Mouse (Mus musculus): ENCODE data around the gene Hnf1b.

Hnf1b gene

DNA sequence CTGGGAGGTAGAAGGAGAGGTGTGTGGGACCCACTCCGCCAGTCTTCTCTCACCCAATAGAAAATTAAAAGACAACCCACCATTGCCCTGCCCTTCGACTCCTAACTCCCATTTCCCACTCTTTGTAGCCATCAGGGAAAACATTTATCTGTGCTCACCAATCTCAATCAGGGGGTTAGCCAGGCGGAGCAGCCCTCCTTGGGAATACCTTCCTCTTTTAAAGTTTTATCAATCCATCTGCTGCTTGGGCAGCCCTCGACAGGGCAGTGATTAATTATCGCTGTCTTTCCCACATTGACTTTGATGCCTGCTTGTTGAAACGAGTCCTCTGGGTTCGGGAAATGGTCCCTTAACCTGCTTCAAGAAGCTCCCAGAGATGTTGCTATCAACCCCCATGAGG lies 47.7 kb downstream of the Hnf1b start:
- DNase-seq: no peak

DNA sequence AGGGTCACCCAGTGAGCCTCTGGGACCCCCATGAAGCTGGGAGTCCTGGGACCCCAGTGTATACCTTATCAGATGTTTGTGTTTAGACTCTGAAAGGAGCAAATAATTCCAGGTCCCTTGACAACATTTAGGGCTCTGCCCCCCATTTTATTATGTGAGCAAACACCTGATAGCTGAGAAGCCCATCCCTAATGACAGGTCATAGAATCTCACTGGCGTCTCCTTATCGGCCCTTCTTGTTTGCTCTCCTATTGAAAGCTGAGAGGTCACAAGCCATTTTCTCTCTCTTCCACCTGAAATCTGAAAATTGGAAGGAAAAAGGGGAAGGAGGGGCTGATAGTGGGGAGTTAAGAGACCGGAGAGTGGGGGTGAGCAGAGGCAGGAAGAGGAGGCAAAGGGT lies 52.9 kb downstream of the Hnf1b start:
- DNase-seq: no peak

DNA sequence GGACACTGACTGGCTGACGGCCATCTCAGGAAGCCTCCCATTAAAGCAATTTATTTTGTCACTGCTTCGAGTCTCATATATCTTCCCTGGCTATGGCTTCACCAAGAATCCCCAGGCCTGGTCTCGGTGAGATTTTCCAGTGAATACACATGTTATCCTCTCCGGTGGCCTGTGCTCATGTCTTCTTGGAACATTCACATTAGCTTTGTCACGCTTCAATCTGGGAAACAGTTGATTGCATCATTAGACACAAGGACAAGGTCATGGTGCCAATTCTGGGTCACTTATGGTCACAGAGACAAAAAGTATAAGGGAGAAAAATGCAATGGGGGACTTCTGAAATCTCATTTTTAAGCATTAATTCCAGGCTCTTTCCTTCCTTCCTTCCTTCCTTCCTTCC lies 55.9 kb downstream of the Hnf1b start:
- no peak for DNase-seq

DNA sequence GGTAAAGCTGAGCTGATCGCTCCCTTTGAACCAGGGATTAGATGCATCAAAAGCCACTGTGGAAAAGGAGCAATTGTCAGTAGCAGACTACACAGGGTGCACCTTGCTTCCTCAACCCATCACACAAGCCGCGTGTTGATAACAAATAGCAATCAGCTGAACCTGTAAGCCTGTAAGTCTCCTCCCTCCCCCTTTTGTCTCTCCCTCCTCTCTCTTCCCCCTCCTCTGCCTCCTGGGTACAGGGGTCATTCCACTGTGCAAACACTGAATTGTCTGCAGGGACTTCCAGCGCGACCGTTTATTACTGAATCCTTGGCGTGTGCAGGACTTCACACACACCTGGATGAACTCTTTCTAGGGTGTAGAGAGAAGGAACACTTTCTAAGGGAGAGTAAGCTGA lies 58.5 kb downstream of the Hnf1b start:
- no peak for DNase-seq

DNA sequence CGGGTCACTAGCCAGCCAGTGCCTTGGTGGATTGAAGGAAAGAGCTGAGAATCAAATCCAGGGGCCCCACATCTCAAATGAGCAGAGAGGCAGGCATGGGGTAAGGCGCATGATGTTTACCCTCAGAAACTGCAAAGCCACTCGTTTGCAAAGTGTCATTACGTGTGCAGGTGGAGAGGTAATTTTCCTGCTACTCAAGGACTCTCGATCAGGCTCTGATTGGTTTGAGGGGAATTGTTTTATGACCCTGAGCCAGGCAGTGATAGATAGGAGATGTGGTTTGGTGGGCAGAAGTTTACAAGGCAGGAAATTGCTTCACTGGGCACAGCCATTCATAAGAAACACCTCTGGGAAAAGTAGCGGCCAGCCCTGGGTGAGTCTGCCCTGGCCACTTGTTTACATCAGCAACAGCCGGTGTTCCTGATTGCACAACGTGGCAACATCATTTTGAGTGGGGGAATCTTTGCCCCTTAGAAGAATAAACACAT lies 64.0 kb downstream of the Hnf1b start:
- DNase-seq: no peak

DNA sequence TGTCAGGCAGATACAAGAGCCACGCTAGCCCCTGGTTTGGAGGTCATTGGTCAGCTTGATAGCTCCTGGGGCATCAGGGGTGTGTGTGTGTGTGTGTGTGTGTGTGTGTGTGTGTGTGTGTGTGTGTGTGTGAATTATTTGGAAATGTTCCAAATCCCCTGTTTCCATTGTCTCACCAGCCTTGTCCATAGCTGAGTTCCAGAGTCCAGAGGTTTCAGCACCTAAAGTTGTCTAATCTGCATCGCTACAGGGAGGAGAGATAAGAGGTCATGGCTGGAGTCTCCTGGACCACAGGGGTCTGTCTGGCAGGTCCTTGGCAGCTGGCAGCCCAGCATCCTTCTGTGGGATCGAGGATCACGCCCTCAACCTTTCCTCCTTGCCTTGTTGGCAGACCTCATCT lies 64.6 kb downstream of the Hnf1b start:
- DNase-seq: no peak

DNA sequence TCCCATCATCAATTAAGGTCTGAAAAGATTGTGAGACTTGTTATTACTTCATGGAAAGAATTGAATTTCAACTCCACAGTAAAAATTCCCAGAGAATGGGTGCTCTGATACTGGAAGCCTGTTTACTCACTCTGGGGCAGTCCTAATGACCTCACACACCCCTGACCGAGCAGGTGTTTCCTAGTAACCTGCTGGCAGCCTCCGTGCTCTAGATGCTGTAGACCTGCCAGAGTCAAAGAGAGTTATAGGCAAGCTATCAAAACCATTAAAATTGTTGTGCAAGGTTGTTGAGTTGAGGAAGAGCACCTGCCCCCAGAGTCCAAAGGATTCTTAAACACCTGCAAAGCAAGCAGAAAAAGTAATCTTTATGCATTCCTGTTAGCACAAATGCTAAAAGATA lies 72.7 kb downstream of the Hnf1b start:
- no peak for DNase-seq

DNA sequence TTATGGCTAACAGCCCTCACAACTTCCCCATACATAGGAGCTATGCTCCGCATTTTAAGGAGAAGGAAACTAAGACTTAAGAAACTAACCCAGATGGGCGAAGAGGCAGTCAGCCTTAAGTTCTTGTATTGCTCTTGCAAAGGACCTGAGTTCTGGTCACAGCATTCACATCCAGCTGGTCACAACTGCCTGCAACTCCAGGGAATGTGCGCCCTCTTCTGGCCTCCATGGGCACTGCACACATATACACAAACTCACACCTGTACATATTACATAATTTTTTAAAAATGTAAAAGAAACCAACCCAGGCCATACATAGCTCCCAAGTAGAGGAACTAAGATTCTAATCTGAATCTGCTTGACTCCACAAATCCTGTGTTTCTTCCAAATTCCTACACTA lies 77.2 kb downstream of the Hnf1b start:
- DNase-seq: peak; percentile 17

DNA sequence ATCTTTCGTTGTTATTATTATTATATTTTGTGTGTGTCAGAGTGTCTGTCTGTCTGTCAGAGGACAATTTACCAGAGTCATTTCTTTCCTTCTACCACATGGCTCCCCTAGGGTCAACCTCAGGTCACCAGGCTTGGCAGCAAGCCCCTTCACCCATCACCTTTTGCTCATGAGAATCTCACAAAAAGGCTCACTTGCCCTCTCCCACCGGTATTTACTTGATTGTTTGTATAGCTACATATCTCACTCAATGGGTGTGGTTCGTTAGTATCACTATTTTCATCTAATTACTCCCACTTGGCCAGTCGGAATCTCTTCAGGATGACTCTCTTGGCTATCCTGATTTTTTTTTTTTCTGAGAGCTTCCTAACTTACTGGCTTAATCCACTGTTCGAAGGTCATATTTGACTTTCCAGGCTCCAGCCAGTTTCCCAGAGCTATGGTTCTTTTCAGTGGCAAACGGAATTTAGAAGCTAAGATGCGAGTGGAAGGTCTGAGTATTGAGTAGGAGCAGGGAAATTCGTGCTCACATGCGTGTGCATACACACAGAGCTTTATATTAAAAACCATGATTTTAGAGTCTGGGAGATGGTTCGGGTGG lies 82.7 kb downstream of the Hnf1b start:
- no peak for DNase-seq

DNA sequence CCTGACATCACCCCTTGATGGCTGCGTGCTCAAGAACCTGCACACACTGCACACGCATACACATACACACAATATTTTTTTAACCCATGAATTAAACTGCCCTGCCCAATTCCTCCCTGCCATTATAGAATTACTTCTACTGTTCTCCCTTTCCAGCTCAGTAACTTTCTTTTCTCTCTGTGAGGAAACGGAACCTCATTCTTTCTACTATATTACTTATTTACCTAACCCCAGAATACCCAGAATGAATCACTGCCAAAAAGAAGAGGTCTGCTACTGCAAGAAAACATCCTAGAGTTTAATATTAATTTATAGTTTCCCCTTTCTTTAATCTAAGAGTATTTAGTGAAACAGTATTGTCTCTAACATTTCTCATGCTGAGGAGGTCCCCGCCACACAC lies 83.5 kb downstream of the Hnf1b start:
- no peak for DNase-seq

DNA sequence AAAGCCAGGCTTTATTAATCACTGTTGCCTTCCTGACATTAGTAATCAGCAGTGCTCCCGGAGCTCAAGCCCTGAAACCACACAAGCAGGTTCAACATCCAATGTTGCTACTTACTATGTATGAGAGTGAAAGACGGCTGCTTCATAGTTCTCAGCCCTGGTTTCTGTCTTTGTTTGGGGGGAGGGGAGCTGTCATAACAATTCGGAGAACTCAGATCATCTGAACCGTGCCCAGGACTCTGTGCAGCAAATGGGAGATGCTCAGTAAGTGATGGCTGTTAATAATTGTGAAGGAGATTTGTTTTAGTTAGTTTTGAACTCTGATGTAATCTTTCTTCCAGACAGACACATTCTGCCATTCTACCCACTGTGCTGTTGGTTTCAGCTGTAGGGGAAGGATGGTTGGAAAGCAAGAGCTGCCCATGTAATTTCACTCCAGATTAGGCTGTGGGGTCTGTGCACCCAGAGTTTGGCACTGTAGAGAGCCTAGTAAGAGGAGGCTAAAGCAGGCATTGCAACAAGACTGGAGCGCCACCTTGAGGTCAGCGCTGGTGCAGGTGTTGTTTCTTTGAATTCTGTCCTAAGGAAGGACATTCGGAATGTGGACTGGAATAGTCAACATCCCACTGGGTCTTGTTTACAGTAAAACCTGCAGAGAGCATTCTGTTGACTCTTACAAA lies 86.3 kb downstream of the Hnf1b start:
- peak; percentile 85 for DNase-seq

DNA sequence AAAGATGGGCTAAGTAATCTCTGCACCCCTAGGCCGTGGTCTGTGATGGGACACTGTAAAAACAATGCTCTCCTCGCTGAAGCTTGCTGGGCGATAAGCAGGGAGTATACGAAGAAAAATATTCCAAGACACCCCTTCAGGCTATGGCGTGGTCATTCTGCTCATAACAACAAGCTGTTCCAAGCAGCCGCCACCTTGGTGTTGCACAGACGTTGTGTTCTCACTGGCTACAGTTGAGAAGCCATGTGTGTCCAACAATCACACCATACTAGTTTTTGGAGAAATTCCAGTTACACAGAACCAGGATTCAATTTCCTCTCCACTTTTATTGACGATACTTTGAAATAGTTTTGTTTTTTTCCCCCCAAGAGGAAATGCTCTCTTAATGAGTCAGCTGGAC lies 88.7 kb downstream of the Hnf1b start:
- no peak for DNase-seq

DNA sequence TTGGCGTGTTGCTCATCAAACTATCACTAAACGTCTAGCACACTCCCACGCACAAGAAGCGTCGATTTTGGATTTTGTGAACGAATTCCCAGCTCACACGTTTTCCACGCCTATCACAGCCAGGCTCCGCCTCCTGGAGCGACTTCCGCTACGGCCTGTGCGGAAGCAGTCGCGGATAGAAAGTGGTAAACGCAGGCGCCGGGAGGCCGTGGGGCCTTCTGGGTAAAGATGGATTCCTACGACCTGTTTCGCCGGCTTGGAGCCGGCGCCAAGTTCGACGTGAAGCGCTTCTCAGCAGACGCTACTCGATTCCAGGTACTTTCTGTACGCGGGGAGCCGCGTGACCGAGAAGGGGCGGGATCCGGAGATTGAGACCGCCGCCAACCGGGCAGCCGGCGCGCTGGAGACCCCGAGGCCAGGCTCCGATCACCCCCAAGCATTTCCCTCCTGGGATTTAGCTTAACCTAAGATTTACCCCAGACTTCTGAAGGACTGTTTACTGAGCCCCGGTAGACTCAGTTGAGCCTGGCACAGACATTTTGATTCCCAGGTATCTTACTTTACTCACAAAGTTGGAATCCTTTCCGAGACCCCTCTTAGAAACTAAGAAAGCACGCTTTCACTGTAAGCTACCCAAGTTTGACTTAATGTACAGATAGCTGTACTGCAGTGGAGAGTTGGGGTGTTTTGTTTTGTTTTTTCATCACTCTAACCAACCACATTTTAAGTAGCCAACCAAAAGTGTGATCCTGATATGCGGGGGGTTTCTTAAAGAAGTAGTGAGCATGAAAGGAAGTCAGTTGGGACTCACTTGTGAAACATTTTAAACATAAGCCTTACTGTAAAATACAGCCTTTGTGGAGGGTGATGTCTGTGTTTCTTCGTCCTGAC lies 92.3 kb downstream of the Hnf1b start, which contains the start of gene Ddx52:
Ddx52 (plus strand) TSS at position 113 of the 891 bp plus-strand sequence.
- peak; percentile 97 for DNase-seq
